Mouse (Mus musculus) C2C12 (cell line): ENCODE measurements at regions not wholly inside any gene's neighbourhood (a gene's known extent, or its start where the extent isn't known, plus 50 kb on each side); places are given as distances from the start of the nearest gene placed in this dataset.

ENCODE experiments used
- H3K27me3 ChIP-seq: one replicate; pipeline ENCODE4 v1.6.1; 2011; ENCODE audit not compliant: control insufficient read depth, insufficient read depth, insufficient read length
- H3K36me3 ChIP-seq: one replicate; pipeline ENCODE4 v1.6.1; 2011; ENCODE audit not compliant: control insufficient read depth, insufficient read depth
- H3K4me3 ChIP-seq: one replicate; pipeline ENCODE4 v1.5.1; 2011; ENCODE audit warnings: mild to moderate bottlenecking, control low read depth; ENCODE audit not compliant: poor library complexity, insufficient read depth, severe bottlenecking
- H3K79me2 ChIP-seq: one replicate; pipeline ENCODE4 v1.6.1; 2011; ENCODE audit not compliant: control insufficient read depth, insufficient read depth
- H3K79me3 ChIP-seq: one replicate; pipeline ENCODE4 v1.6.1; 2011; ENCODE audit warnings: low read depth, control low read depth
- H3ac ChIP-seq: one replicate; pipeline ENCODE3; 2011; ENCODE audit warnings: low read depth; ENCODE audit not compliant: control insufficient read depth, insufficient read length
- CEBPB ChIP-seq: IDR thresholded peaks from one replicate; pipeline ENCODE4 v1.6.1; 2011; ENCODE audit warnings: low read depth, mild to moderate bottlenecking, control low read depth, moderate library complexity
- CTCF ChIP-seq: IDR thresholded peaks from one replicate; pipeline ENCODE4 v1.5.1; 2011; ENCODE audit not compliant: control insufficient read depth, insufficient read depth, insufficient read length
- FOSL1 ChIP-seq: IDR thresholded peaks from one replicate; pipeline ENCODE4 v1.8.0; 2011; ENCODE audit warnings: mild to moderate bottlenecking, low read length; ENCODE audit not compliant: poor library complexity, insufficient read depth, severe bottlenecking
- MAX ChIP-seq: IDR thresholded peaks from one replicate; pipeline ENCODE4 v1.6.1; 2011; ENCODE audit warnings: mild to moderate bottlenecking, control low read depth
- MYOD1 ChIP-seq: IDR thresholded peaks from one replicate; pipeline ENCODE4 v1.6.1; 2011; ENCODE audit warnings: low read depth; ENCODE audit not compliant: control insufficient read depth, insufficient read length
- MYOG ChIP-seq: IDR thresholded peaks from one replicate; pipeline ENCODE4 v1.6.1; 2011; ENCODE audit not compliant: control insufficient read depth, insufficient read length; ENCODE audit errors: extremely low read depth
- USF1 ChIP-seq: IDR thresholded peaks from one replicate; pipeline ENCODE4 v1.6.1; 2011; ENCODE audit warnings: low read depth, mild to moderate bottlenecking, control low read depth, moderate library complexity

DNA sequence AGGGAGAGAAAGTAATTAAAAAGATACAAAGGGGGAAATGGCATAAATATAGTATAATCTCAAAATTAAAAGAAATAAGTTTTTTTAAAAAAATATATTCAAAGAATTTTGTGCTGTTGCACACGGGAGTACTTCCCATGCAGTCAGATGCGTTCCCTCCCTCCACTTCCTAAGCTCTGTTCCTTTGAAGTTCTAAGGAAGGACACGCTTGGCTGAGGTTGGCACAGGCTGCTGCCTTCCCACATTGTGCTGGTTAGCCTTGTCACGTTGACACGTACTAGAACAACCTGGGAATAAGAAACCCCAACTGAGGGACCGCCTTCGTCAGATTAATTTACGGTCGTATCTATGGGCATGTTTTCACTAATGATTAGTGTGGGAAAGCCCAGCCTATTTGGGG is 326.6 kb upstream of the Gm5148 start:
- Histone ChIP-seq H3K79me3 (no peaks in the 10 kb centered on the region), H3K79me2 (no peaks in the 10 kb centered on the region), H3K4me3 (no peak overlapping the region), H3K27me3 (no peaks in the 10 kb centered on the region), H3K36me3 (no peaks in the 10 kb centered on the region), H3ac (no peak overlapping the region)
- TF ChIP-seq MAX (no peak), MYOG (no peak), USF1 (no peak), CEBPB (no peak), MYOD1 (no peak), FOSL1 (no peak), CTCF (no peak)

DNA sequence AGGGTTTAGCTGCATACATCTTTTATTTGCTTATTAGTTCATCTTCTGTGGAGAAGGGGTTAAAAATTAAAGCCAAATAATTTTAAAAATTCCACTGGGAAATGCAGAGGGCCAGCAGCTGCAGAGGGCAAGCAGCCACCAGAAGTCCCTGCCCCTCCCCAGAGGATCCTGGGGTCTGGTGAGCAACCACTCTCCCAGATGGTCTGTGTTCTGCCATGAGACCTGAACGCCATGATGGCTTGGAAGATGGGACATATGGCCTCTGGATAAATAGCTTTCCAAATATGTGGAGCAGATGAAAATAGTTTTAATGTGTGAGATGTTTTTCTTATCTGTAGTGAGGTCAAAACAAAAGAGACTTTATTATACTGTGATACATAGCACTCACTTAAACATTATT is 326.1 kb upstream of the Gm5148 start:
- TF ChIP-seq MYOD1: no peak
- TF ChIP-seq CTCF: no peak
- TF ChIP-seq FOSL1: no peak
- Histone ChIP-seq H3K36me3 (no peaks in the 10 kb centered on the region), H3K79me2 (no peaks in the 10 kb centered on the region), H3K4me3 (no peak overlapping the region), H3K79me3 (no peaks in the 10 kb centered on the region), H3K27me3 (no peaks in the 10 kb centered on the region), H3ac (no peak overlapping the region)

DNA sequence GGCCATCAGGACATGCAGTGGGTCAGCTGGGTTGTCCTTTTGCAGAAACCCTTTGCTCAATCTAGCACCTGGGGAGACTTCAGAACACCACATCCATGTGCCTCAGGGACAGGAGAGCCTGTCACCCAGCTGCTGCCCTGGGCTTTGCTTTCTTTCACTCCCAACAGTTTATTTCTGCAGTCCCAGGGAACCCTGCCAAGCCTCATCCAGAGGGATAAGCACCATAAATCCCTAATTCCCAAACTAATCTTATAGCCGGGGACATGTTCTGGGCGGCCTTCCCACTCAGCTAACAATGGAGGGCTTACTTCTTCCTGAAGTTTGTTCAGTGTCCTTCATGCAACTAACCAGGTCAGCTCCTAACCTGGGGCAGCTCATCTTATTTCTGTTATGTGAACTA is 325.0 kb upstream of the Gm5148 start:
- no peaks in the 10 kb centered on the region for H3K79me3 ChIP-seq
- no peaks in the 10 kb centered on the region for H3K27me3 ChIP-seq
- TF ChIP-seq FOSL1: no peak
- TF ChIP-seq USF1: no peak
- TF ChIP-seq MYOD1: no peak
- TF ChIP-seq MAX: no peak
- TF ChIP-seq MYOG: no peak
- TF ChIP-seq CTCF: no peak
- TF ChIP-seq CEBPB: no peak

DNA sequence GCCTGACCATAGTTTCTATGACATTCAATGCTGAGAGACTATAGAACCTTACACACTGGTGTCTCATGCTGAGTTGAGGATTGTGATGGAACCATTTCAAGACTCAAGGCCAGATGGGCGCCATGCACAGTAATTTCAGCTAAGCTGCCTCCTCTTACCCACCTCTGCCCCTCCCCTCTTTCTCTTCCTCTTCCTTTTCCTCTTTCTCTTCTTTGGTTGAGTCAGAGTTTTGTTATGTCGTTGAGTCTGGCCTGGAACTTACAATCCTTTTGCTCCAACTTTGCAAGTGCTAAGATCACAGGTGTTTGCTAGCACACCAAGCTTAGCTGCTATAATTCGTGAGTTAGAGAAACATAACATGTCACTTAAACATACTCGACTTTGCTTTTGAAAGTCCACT is 323.2 kb upstream of the Gm5148 start:
- no peak overlapping the region for H3ac ChIP-seq
- H3K36me3 ChIP-seq: no peaks in the 10 kb centered on the region
- H3K4me3 ChIP-seq: no peak overlapping the region
- H3K79me3 ChIP-seq: no peaks in the 10 kb centered on the region
- no peaks in the 10 kb centered on the region for H3K27me3 ChIP-seq
- TF ChIP-seq USF1 (no peak), MAX (no peak), FOSL1 (no peak), MYOD1 (no peak), MYOG (no peak), CEBPB (no peak), CTCF (no peak)
- H3K79me2 ChIP-seq: no peaks in the 10 kb centered on the region

More for the DNA sequence above, 325.0 kb upstream of the Gm5148 start:
- Histone ChIP-seq H3K4me3 (no peak overlapping the region), H3ac (no peak overlapping the region), H3K79me2 (no peaks in the 10 kb centered on the region), H3K36me3 (no peaks in the 10 kb centered on the region)

DNA sequence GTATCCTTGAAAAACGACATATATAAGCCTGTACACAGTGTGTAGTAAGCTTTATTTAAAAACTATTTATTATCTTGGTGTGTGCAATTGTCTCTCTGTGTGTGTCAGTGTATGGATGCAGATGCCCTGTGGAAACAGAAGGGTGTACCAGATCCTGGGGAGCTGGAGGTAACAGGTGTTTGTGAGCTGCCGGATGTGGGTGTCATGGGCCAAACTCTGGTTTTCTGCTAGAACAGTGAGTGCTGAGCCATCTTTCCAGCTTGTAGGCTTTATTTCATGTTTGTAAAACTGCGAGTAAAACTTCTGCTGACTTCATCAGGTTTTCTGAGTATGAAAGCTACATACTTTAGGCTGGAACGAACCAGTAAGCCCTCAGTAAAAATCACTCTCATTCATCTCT is 322.3 kb upstream of the Gm5148 start:
- TF ChIP-seq MAX: no peak
- no peak for TF ChIP-seq MYOD1
- TF ChIP-seq CEBPB: no peak
- TF ChIP-seq USF1: no peak
- no peak for TF ChIP-seq CTCF
- TF ChIP-seq MYOG: no peak
- no peak for TF ChIP-seq FOSL1
- Histone ChIP-seq H3K4me3 (no peak overlapping the region), H3K79me3 (no peaks in the 10 kb centered on the region), H3K27me3 (no peaks in the 10 kb centered on the region), H3ac (no peak overlapping the region), H3K36me3 (no peaks in the 10 kb centered on the region), H3K79me2 (no peaks in the 10 kb centered on the region)

DNA sequence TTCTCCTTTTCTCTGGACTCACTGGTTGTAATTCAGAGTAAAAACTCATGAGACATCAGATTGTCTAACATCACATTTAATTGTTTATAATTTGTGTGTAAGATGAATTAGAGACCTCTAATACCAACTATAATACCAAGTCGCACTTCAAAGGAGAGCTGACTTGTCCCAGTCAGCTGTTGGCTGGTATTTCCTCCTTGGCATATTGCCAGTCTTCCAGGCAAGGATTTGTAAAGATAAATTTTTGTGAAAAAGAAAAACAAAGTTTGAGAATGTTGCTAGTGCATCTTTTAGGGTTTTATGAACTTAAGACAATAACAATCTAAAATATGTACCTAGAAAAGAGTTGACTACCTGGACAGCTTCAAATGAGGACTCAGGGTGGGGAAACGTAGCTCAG is 321.7 kb upstream of the Gm5148 start:
- Histone ChIP-seq H3K36me3 (no peaks in the 10 kb centered on the region), H3K27me3 (no peaks in the 10 kb centered on the region), H3K4me3 (no peak overlapping the region), H3K79me2 (no peaks in the 10 kb centered on the region), H3K79me3 (no peaks in the 10 kb centered on the region), H3ac (no peak overlapping the region)
- no peak for TF ChIP-seq FOSL1
- TF ChIP-seq USF1: no peak
- no peak for TF ChIP-seq MAX
- TF ChIP-seq MYOD1: no peak
- TF ChIP-seq CEBPB: no peak
- no peak for TF ChIP-seq CTCF
- TF ChIP-seq MYOG: no peak
